Mouse (Mus musculus) G1E (cell line): ENCODE results near the gene Tpra1. TPM values are rescaled to one million over a fixed set of nuclear protein-coding genes. Genes with fewer than 3 reads are reported as not detected.

ENCODE experiments used
- ATAC-seq: 2 replicates; pipeline ENCODE4 v1.8.0; 2016; ENCODE audit warnings: mild to moderate bottlenecking; ENCODE audit not compliant: insufficient number of reproducible peaks, poor library complexity, low FRiP score, severe bottlenecking; ENCODE audit errors: extremely low read depth
- DNase-seq: peaks from one replicate; pipeline ENCODE4 v3.0.0; 2012; ENCODE audit warnings: low spot score
- H3K27me3 ChIP-seq: 2 replicates; pipeline ENCODE4 v1.6.1; 2012; ENCODE audit warnings: mild to moderate bottlenecking, low read length, inconsistent platforms; ENCODE audit not compliant: insufficient read depth
- H3K36me3 ChIP-seq: replicated peaks from 2 replicates; pipeline ENCODE3; 2012; ENCODE audit warnings: mild to moderate bottlenecking, inconsistent platforms
- H3K4me1 ChIP-seq: 2 replicates; pipeline ENCODE4 v1.6.1; 2012; ENCODE audit warnings: low read depth, low read length, inconsistent platforms, mixed read lengths; ENCODE audit not compliant: insufficient read depth
- H3K4me3 ChIP-seq: 2 replicates; pipeline ENCODE4 v1.5.1; 2012; ENCODE audit warnings: low read depth, mild to moderate bottlenecking, inconsistent platforms, low read length, moderate library complexity, mixed read lengths
- H3K9me3 ChIP-seq: replicated peaks from 2 replicates; pipeline ENCODE4 v1.6.1; 2012; ENCODE audit warnings: inconsistent platforms
- CTCF ChIP-seq: IDR thresholded peaks from 2 replicates; pipeline ENCODE4 v1.5.1; 2012; ENCODE audit warnings: low read depth, low read length, inconsistent platforms, mixed read lengths
- GATA1 ChIP-seq: IDR thresholded peaks from 2 replicates; pipeline ENCODE4 v1.6.1; 2012; ENCODE audit warnings: borderline replicate concordance, low read length, inconsistent platforms, mixed read lengths
- GATA2 ChIP-seq: IDR thresholded peaks from 2 replicates; pipeline ENCODE4 v1.6.1; 2012; ENCODE audit warnings: low read depth, low read length, inconsistent platforms, borderline replicate concordance
- POLR2AphosphoS5 ChIP-seq: IDR thresholded peaks from 2 replicates; pipeline ENCODE4 v1.6.1; 2012; ENCODE audit warnings: low read depth, low read length, inconsistent platforms; ENCODE audit not compliant: insufficient replicate concordance
- TAL1 ChIP-seq: conservative IDR thresholded peaks from 2 replicates; pipeline ENCODE4 v1.6.1; 2012; ENCODE audit warnings: low read depth, low read length, inconsistent platforms, mixed read lengths
- polyA plus RNA-seq: library from polyadenylated mRNA; stranded (reverse); fragments of >175 nt; gene quantifications from 2 replicates; pipeline ENCODE4 v1.2.3, GENCODE M21; 2012
- total RNA-seq, 2 experiments: library from RNA; stranded (forward) in 1 of 2; stranded (reverse) in 1 of 2; fragments of 200-1000 nt in 1 of 2; fragments of >200 nt in 1 of 2; fragmentation: Nextera tagmentation in 1 of 2; gene quantifications; 2 replicates each; pipeline ENCODE4 v1.2.3; 2014 to 2017

Gene Tpra1
- total and polyA plus RNA-seq, 3 experiments: 25.9 to 70.6 (median 30.5) TPM

- TF ChIP-seq CTCF (no peak), POLR2AphosphoS5 (no peak), TAL1 (no peak), GATA1 (no peak), GATA2 (no peak)
- Histone ChIP-seq H3K4me1 (peaks cover 73% of the 10 kb centered on the region), H3K4me3 (no peak overlapping the region)
Observed at GRCm38 (mm10) chr6:88899628-88900027, 2.4 kb upstream of the Tpra1 start.

GRCm38 (mm10) chr6:88901471-88901870 is 580 bp upstream of the Tpra1 start:
- TF ChIP-seq POLR2AphosphoS5 (no peak), TAL1 (no peak), GATA2 (no peak), CTCF (no peak), GATA1 (no peak)
- no peaks in the 10 kb centered on the region for H3K9me3 ChIP-seq
- ATAC-seq (no peak), DNase-seq (no peak)
- peaks cover 76% of the 10 kb centered on the region for H3K4me1 ChIP-seq
- H3K36me3 ChIP-seq: peaks cover 47% of the 10 kb centered on the region
- no peaks in the 10 kb centered on the region for H3K27me3 ChIP-seq
- peak overlapping the region; percentile 97 for H3K4me3 ChIP-seq

More at GRCm38 (mm10) chr6:88899628-88900027, 2.4 kb upstream of the Tpra1 start:
- Histone ChIP-seq H3K27me3 (no peaks in the 10 kb centered on the region), H3K36me3 (peaks cover 46% of the 10 kb centered on the region), H3K9me3 (no peaks in the 10 kb centered on the region)
- DNase-seq: no peak
- ATAC-seq: no peak

GRCm38 (mm10) chr6:88903708-88904107 is 1.7 kb downstream of the Tpra1 start:
- Histone ChIP-seq H3K36me3 (peaks cover 60% of the 10 kb centered on the region), H3K9me3 (no peaks in the 10 kb centered on the region), H3K4me3 (peak overlapping the region; percentile 97; the same call in 1 of the 2 replicates), H3K27me3 (no peaks in the 10 kb centered on the region), H3K4me1 (peaks cover 83% of the 10 kb centered on the region)
- no peak for ATAC-seq
- DNase-seq: no peak
- TF ChIP-seq GATA2: no peak
- TF ChIP-seq CTCF: no peak
- no peak for TF ChIP-seq TAL1
- TF ChIP-seq GATA1: no peak
- TF ChIP-seq POLR2AphosphoS5: no peak

- Histone ChIP-seq H3K27me3 (no peaks in the 10 kb centered on the region), H3K4me1 (peaks cover 80% of the 10 kb centered on the region), H3K36me3 (peaks cover 66% of the 10 kb centered on the region), H3K4me3 (no peak overlapping the region), H3K9me3 (no peaks in the 10 kb centered on the region)
- ATAC-seq: no peak
- no peak for TF ChIP-seq CTCF
- TF ChIP-seq GATA2: no peak
- TF ChIP-seq POLR2AphosphoS5: no peak
- no peak for TF ChIP-seq GATA1
- no peak for TF ChIP-seq TAL1
- no peak for DNase-seq
Observed at GRCm38 (mm10) chr6:88904456-88904974, 2.5 kb downstream of the Tpra1 start.

DNA sequence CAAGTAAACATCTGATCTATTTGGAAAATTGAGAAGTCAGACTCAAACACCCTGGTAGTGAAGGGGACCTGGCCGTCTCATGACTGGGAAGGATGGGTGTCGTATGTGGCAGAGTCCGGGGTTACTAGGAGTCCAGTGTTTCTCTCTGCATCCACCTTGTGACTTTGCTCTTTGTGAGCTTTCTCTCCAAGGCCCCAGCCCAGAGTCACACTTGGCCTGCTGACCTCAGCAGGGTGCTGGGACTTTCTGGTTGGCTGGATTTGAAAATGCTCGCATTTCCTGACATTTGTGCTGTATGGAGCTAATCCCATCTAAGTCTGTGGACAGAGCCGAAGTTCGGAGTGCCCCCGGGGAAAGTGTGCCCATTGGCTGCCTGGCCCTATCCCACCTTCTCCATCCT is 3.0 kb downstream of the Tpra1 start:
- Histone ChIP-seq H3K9me3 (no peaks in the 10 kb centered on the region), H3K36me3 (peaks cover 70% of the 10 kb centered on the region), H3K4me1 (peaks cover 77% of the 10 kb centered on the region), H3K4me3 (no peak overlapping the region), H3K27me3 (no peaks in the 10 kb centered on the region)
- no peak for DNase-seq
- ATAC-seq: no peak
- TF ChIP-seq GATA2: no peak
- TF ChIP-seq TAL1: no peak
- no peak for TF ChIP-seq GATA1
- no peak for TF ChIP-seq CTCF
- no peak for TF ChIP-seq POLR2AphosphoS5

GRCm38 (mm10) chr6:88906369-88907108 is 4.5 kb downstream of the Tpra1 start:
- H3K9me3 ChIP-seq: no peaks in the 10 kb centered on the region
- H3K36me3 ChIP-seq: peaks cover 81% of the 10 kb centered on the region
- peaks cover 72% of the 10 kb centered on the region for H3K4me1 ChIP-seq
- TF ChIP-seq POLR2AphosphoS5 (no peak), GATA2 (no peak), TAL1 (no peak), CTCF (peak; percentile 97), GATA1 (no peak)
- DNase-seq (peak; percentile 72), ATAC-seq (0 out of 2 replicates have a peak, but pooled peaks have one; percentile 15)
- H3K27me3 ChIP-seq: no peaks in the 10 kb centered on the region
- H3K4me3 ChIP-seq: peak overlapping the region; percentile 32; the same call in 1 of the 2 replicates
